ENCODE assay signal across 13 mouse cellular contexts in genomic region chr13:108298241-108298640, GRCm38 (mm10). TPM values are rescaled to one million over a fixed set of nuclear protein-coding genes. Genes with fewer than 3 reads are reported as not detected.
DNase-seq lines count a peak whose midpoint lies in the region; ATAC-seq and TF ChIP-seq lines count a peak whose summit lies in the region.
"Had no signal": no experiment of that assay in that cellular context is flagged by ENCODE, and none has a peak within 500 bp of the region (broad histone marks: within the 10 kb centered on the region; RNA-seq: fewer than 3 reads in every experiment).

No protein-coding gene starts in this region.

- no peak for TF ChIP-seq CTCF in layer of hippocampus, adult 2 months (conservative IDR thresholded peaks at IDR 0.05)
- no peak for TF ChIP-seq CTCF in stomach, postnatal 0 days (IDR thresholded peaks at IDR 0.05; ENCODE audit: low read depth)

- H3K36me3 ChIP-seq in stomach, embryonic 14.5 days (ENCODE audit: control insufficient read depth, insufficient read depth, low read length): no peaks in the 10 kb centered on the region
- H3K36me3 ChIP-seq in stomach, postnatal 0 days (ENCODE audit: control insufficient read depth, insufficient read depth, low read length): no peaks in the 10 kb centered on the region
- no peaks in the 10 kb centered on the region for H3K36me3 ChIP-seq in embryonic facial prominence, embryonic 10.5 days (replicated peaks)
- H3K36me3 ChIP-seq: heart, embryonic 12.5 days; hindbrain, embryonic 15.5 days had no signal

- peak overlapping the region; percentile 84; the same call in 1 of the 2 replicates for H3K27ac ChIP-seq in layer of hippocampus, adult 2 months
- peak overlapping the region; percentile 41; the same call in 1 of the 2 replicates for H3K27ac ChIP-seq in stomach, embryonic 14.5 days (ENCODE audit: low read length)
- no peak overlapping the region for H3K27ac ChIP-seq in stomach, postnatal 0 days (replicated peaks)
- H3K27ac ChIP-seq in embryonic facial prominence, embryonic 10.5 days (replicated peaks): peak overlapping the region; percentile 48; the same call in 1 of the 2 replicates

- 0 out of 2 replicates have a peak, but pooled peaks cover 7% of the 10 kb centered on the region for H3K4me1 ChIP-seq in stomach, embryonic 14.5 days (ENCODE audit: control insufficient read depth, insufficient read depth, low read length)
- H3K4me1 ChIP-seq in stomach, postnatal 0 days (replicated peaks; ENCODE audit: control insufficient read depth, insufficient read depth): no peaks in the 10 kb centered on the region
- H3K4me1 ChIP-seq in embryonic facial prominence, embryonic 10.5 days: peaks cover 41% of the 10 kb centered on the region

- no peak for ATAC-seq in stomach, embryonic 14.5 days (ENCODE audit: insufficient number of reproducible peaks, insufficient read depth, low FRiP score, low read depth)
- no peak for ATAC-seq in stomach, postnatal 0 days (ENCODE audit: low FRiP score, low TSS enrichment)

- no peak for TF ChIP-seq EP300 in stomach, postnatal 0 days (optimal IDR thresholded peaks at IDR 0.05)

- DNase-seq in layer of hippocampus, adult 2 months (ENCODE audit: low spot score in 2 of 2): no peak
- DNase-seq in layer of hippocampus, adult 11-12 months (ENCODE audit: low spot score): no peak
- no peak for DNase-seq in stomach, postnatal 0 days (ENCODE audit: low spot score)
- no peak for DNase-seq in embryonic facial prominence, embryonic 10.5 days (ENCODE audit: low spot score)
- no peak for DNase-seq in adrenal gland, postnatal 10 days
- DNase-seq in cerebellum, adult 9-10 months: no peak
- DNase-seq: forebrain, postnatal 0 days; kidney, adult 9 months; right cerebral cortex, postnatal 14 days had no signal

- no peak overlapping the region for H3K4me3 ChIP-seq in layer of hippocampus, adult 2 months
- no peak overlapping the region for H3K4me3 ChIP-seq in stomach, embryonic 14.5 days (ENCODE audit: low read depth, low read length)
- H3K4me3 ChIP-seq in stomach, postnatal 0 days (ENCODE audit: low read depth, low read length): no peak overlapping the region
- H3K4me3 ChIP-seq in embryonic facial prominence, embryonic 10.5 days: no peak overlapping the region

- H3K9ac ChIP-seq in stomach, embryonic 14.5 days (replicated peaks; ENCODE audit: low read depth, low read length): no peak overlapping the region
- no peak overlapping the region for H3K9ac ChIP-seq in stomach, postnatal 0 days (ENCODE audit: low read length)
- H3K9ac ChIP-seq: forebrain, postnatal 0 days; heart, embryonic 12.5 days; hindbrain, embryonic 15.5 days had no signal

- WGBS in stomach, embryonic 14.5 days: 49% methylated on average over 5 of the region's 5 CpGs
- WGBS in stomach, postnatal 0 days: 52% methylated on average over 5 of the region's 5 CpGs
- 56% methylated on average over 5 of the region's 5 CpGs for WGBS in embryonic facial prominence, embryonic 10.5 days

- no peaks in the 10 kb centered on the region for H3K9me3 ChIP-seq in stomach, embryonic 14.5 days (ENCODE audit: control insufficient read depth, low read depth, low read length)
- no peaks in the 10 kb centered on the region for H3K9me3 ChIP-seq in stomach, postnatal 0 days (ENCODE audit: control insufficient read depth, low read length)
- no peaks in the 10 kb centered on the region for H3K9me3 ChIP-seq in embryonic facial prominence, embryonic 10.5 days
- H3K9me3 ChIP-seq: heart, embryonic 12.5 days; hindbrain, embryonic 15.5 days had no signal

- H3K27me3 ChIP-seq in stomach, embryonic 14.5 days (ENCODE audit: control insufficient read depth, insufficient read depth, low read length): no peaks in the 10 kb centered on the region
- H3K27me3 ChIP-seq in stomach, postnatal 0 days (ENCODE audit: control insufficient read depth, insufficient read depth, low read length): no peaks in the 10 kb centered on the region
- no peaks in the 10 kb centered on the region for H3K27me3 ChIP-seq in embryonic facial prominence, embryonic 10.5 days (replicated peaks; ENCODE audit: low read depth, poor library complexity, severe bottlenecking)
- H3K27me3 ChIP-seq: hindbrain, embryonic 15.5 days had no signal

- H3K4me2 ChIP-seq in stomach, embryonic 14.5 days (replicated peaks; ENCODE audit: low read depth, low read length): 0 out of 2 replicates have a peak overlapping the region, but pooled peaks have one; percentile 0
- no peak overlapping the region for H3K4me2 ChIP-seq in stomach, postnatal 0 days (replicated peaks; ENCODE audit: low read depth)

RNA-seq across cellular contexts. Expression of gene Depdc1b, which starts 17.9 kb away (rescaled TPM):
- total RNA-seq in layer of hippocampus, adult 2 months (2021): under 1 TPM; 0.33 to 0.34 TPM
- 10.3 and 11.4 TPM in 2 replicates for polyA plus RNA-seq in stomach, embryonic 14.5 days (2014; fragmentation: Nextera tagmentation; extraction: Ambion mirVana)
- 1.2 and 1.5 TPM in 2 replicates for polyA plus RNA-seq in stomach, postnatal 0 days (2015; fragmentation: Nextera tagmentation; extraction: Ambion mirVana)
- 18.7 and 21.5 TPM in 2 replicates for polyA plus RNA-seq in embryonic facial prominence, embryonic 10.5 days (2016; fragmentation: Nextera tagmentation; extraction: Ambion mirVana)
- total RNA-seq in adrenal gland, postnatal 10 days (2021): 1 to 10 TPM; 2.7 to 4.1 TPM
- polyA plus RNA-seq: liver, adult 2 months had no signal
